Mouse (Mus musculus) brown adipose tissue, adult 24 weeks (tissue): Measurements from ENCODE around the gene Plgrkt. TPM values are rescaled to one million over a fixed set of nuclear protein-coding genes. Genes with fewer than 3 reads are reported as not detected.

Source experiments
- H3K27ac ChIP-seq: fragments of 200-500 bp; replicated peaks from 2 replicates; pipeline ENCODE4 v1.5.1; 2012; ENCODE audit warnings: low read depth, mild to moderate bottlenecking, low read length
- H3K4me1 ChIP-seq: fragments of 200-500 bp; 2 replicates; pipeline ENCODE4 v1.6.1; 2012; ENCODE audit warnings: low read length, mixed read lengths; ENCODE audit not compliant: control insufficient read depth, insufficient read depth, insufficient read length
- H3K4me3 ChIP-seq: fragments of 200-500 bp; 2 replicates; pipeline ENCODE4 v1.5.1; 2012; ENCODE audit warnings: low read depth, mild to moderate bottlenecking, low read length, moderate library complexity; ENCODE audit not compliant: insufficient read depth
- polyA plus RNA-seq: library from polyadenylated mRNA; stranded (reverse); fragments of >200 nt; gene quantifications from 2 replicates; pipeline ENCODE4 v1.2.4, GENCODE M21; 2012; ENCODE audit not compliant: missing spikeins, insufficient read depth, insufficient read length

Gene Plgrkt
- polyA plus RNA-seq, 1 experiment, result 119 TPM

DNA sequence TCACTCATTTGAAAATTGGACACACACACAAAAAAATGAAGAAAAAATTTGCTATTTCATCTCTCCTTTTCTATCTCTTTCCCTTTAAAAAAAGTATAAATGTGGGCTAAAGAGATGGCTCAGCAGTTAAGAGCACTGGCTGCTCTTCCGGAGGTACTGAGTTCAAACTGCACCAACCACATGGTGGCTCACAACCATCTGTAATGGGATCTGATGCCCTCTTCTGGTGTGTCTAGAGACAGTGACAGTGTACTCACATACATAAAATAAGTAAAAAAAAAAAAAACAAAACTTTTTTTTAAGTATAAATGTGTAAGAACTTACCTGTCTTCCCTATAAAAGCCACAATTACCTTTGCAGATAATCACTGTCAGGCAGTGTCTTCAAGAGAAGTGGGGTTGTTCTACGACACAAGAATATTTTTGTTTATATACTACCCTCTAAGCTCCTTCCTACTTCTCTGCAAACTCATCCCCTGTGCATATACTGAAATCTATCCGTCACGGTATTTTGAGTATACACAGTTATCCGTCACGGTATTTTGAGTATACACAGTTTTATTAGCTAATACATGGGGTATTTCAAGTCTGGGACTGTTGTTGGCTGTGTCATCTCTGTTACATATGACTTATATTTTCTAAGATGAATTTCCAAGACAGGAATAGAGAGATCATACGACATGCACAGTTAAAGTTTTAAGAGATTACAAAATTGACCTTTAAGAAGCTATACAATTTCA lies 3.5 kb upstream of the Plgrkt start:
- no peak overlapping the region for H3K4me3 ChIP-seq
- H3K4me1 ChIP-seq, result peaks cover 10% of the 10 kb centered on the region
- H3K27ac ChIP-seq, result no peak overlapping the region; the same call in 1 of the 2 replicates

- Histone ChIP-seq H3K4me3 (no peak overlapping the region), H3K4me1 (peaks cover 10% of the 10 kb centered on the region), H3K27ac (peak overlapping the region; percentile 81)
These were observed 2.9 kb upstream of the Plgrkt start for GRCm38 (mm10) chr19:29370112-29370511.

DNA sequence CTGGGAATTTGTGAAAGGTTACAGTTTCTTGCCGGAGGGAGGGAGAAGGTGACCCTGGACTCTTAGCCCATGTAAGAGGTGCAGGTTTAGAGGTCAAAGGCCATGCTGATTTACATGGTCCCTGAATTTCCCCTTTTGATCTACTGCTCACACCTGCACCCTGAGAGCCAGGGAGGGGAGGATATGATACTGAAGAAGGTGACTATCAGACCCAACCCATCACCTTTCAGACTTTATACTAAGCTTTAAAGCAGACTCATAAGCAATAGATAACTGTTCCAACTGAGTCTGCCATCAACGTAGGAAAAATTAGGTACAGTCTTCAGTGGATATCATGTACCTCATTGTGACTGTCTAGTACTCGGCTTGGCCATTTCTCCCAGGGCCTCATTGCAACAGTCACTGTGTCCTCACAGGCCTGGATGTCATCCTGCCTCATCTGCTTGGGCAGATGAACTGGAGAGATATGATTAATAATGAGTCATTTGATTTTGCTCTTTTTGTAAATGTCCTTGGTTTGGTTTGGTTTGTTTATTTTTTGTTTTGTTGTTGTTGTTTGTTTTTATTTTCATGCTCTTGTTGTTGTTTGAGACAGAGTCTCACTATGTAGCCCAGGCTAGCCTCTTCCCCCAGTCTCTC lies 1.6 kb upstream of the Plgrkt start:
- H3K4me3 ChIP-seq, result peak overlapping the region; percentile 51
- H3K4me1 ChIP-seq, result peaks cover 10% of the 10 kb centered on the region
- peak overlapping the region; percentile 55 for H3K27ac ChIP-seq

- Histone ChIP-seq H3K27ac (no peak overlapping the region), H3K4me1 (peaks cover 6% of the 10 kb centered on the region; the same call in 1 of the 2 replicates), H3K4me3 (peak overlapping the region; percentile 19; the same call in 1 of the 2 replicates)
These were observed 851 bp upstream of the Plgrkt start for GRCm38 (mm10) chr19:29368041-29368440.

- peak overlapping the region; percentile 86 for H3K4me3 ChIP-seq
These were observed 793 bp downstream of the Plgrkt start for GRCm38 (mm10) chr19:29366226-29366968.

DNA sequence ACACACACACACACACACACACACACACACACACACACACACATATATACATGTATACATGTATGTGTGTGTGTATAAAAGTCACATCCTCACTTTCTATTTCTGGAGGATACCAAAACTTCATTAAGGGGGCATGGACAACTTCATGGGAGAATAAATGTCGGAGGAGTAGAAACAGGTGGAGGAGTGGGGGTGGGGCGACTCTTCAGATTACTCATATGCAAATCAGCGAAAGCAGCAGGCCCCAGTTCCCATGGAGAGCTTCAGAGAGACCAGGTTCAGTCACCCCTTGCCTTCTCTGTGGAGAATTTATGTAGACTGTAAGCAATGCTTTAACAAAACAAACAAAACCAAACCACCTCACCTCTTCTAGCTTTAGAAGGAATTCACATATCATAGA lies 2.1 kb downstream of the Plgrkt start:
- no peak overlapping the region for H3K27ac ChIP-seq
- H3K4me3 ChIP-seq, result no peak overlapping the region
- H3K4me1 ChIP-seq, result peaks cover 2% of the 10 kb centered on the region; the same call in 1 of the 2 replicates

More at GRCm38 (mm10) chr19:29366226-29366968, 793 bp downstream of the Plgrkt start:
- Histone ChIP-seq H3K27ac (peak overlapping the region; percentile 90), H3K4me1 (peaks cover 5% of the 10 kb centered on the region; the same call in 1 of the 2 replicates)

DNA sequence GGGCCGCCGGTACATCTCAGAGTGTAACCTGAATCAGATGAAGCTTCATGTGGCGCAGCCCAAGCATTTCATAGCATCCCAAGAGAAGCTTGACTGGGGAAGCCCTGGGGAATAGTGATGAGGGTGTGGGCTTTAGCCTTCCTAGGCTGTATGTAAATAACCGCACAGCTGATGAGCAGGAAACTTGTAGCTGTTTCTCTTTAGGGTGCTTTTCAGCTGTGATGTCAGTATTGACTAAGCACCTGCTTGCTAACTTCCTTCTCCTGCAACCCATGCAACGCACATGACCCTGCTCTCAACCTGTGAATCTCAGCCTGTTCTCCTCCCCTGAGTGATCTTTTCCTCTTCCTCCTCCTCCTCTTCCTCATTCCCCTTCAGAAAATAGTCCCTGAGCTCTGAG lies 3.1 kb downstream of the Plgrkt start:
- Histone ChIP-seq H3K4me1 (peaks cover 2% of the 10 kb centered on the region; the same call in 1 of the 2 replicates), H3K4me3 (no peak overlapping the region), H3K27ac (no peak overlapping the region)

DNA sequence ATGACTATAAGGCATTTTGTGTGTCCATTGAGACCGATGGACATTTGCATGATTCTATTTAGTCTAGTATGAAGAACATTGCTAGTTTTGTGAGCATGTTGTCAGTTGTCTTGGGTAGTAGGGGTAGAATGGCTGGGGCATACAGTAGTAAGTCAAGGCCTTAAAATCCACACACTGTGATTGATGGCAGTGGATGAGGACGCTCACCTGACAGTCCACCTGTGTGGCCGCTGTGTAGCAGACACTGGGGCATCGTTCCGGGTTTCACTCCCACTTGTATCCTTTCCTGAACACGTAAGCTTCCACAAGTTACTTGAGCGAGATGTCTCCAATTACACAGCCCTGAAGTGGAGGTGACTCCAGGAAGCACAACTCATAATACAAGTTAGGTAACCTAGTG lies 3.6 kb downstream of the Plgrkt start:
- Histone ChIP-seq H3K4me1 (peaks cover 2% of the 10 kb centered on the region; the same call in 1 of the 2 replicates), H3K27ac (no peak overlapping the region), H3K4me3 (no peak overlapping the region)

DNA sequence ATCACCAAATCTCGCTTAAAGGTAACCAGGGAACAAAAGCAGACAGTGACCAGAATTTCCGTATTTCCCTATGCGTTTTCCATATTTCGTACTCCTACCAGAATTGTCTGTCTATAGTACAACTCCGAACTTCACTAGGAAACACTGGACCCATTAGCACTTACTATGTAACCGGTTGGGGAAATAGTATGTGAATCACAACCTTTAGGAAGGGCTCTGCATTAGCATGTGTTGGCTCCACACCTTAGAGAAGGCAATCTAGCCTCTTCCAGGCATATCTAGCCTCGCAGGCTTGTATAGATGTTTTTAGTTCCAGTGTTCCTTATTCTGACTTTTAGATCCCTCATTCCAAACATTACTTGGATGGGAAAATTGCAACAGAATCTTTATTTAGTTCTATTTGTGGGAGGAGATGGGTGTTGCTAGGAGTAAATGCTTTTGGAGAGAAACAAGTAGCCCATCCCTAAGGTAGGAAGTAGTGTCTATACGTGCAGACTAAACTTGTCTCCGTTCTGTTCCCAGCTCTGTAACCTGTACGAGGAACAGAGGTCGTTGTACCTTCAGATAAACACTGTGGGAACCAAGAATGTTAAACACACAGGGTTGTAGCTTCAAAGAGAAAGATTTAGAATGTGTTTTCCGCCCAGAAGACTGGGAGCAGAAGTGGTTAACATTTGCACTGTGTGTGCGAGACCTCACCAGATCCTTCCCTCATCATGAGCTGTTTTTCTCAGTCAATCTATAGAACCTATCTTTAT lies 4.8 kb downstream of the Plgrkt start:
- Histone ChIP-seq H3K4me3 (peak overlapping the region; percentile 74), H3K27ac (no peak overlapping the region), H3K4me1 (0 out of 2 replicates have a peak, but pooled peaks cover 2% of the 10 kb centered on the region)

DNA sequence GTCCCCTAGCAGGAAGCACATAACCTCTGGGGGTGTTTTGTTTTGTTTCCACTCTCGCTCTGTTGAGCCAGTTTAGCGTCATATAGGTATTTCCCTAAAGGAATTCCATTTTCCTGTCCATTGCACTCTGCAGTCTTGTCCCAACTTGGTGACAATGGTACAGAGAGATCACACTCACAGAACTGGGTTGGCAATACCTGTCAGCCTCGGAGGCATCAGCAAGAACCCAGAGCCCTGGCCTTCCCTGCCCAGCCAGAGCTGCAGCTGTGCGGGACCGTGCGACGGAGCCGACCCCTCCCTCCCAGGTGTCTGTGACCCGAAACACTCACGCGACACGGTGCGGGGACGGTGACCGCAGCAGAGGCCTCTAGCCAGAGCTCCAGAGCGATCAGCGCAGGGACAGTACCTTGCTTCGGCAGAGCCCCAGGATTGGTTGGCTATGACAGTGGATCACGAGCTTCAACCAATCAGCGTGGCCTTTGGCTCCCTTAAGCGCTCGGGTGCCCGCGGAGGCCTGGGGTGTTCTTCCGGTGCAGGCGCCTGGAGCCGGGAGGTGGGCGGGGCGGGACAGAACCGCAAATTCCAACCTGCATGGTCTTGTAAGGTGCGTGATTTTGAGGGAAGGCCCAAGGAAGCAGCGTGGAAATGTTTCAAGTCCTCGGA lies 5.6 kb downstream of the Plgrkt start:
- Histone ChIP-seq H3K4me1 (0 out of 2 replicates have a peak, but pooled peaks cover 2% of the 10 kb centered on the region), H3K27ac (peak overlapping the region; percentile 44), H3K4me3 (peak overlapping the region; percentile 74)

DNA sequence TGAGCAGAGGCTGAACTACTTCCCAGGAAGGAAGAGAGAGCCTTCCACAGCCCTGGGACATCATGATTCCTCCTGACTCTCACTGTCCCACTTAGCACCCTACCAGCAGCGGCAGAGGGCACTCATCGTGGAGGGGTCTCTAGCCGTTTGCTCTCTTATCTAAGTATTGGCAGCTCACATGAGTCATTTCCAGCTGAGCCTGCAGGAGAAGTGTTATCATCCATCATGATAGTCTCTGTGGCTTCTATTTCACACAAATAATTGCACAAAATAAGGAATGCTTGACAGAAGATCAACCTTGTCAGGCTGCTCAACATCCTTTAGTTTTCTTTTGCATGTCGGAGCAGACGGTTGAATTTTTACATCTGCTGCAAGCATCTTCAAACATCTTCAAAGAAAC lies 6.9 kb downstream of the Plgrkt start:
- H3K27ac ChIP-seq, result no peak overlapping the region
- H3K4me3 ChIP-seq, result no peak overlapping the region
- no peaks in the 10 kb centered on the region for H3K4me1 ChIP-seq

DNA sequence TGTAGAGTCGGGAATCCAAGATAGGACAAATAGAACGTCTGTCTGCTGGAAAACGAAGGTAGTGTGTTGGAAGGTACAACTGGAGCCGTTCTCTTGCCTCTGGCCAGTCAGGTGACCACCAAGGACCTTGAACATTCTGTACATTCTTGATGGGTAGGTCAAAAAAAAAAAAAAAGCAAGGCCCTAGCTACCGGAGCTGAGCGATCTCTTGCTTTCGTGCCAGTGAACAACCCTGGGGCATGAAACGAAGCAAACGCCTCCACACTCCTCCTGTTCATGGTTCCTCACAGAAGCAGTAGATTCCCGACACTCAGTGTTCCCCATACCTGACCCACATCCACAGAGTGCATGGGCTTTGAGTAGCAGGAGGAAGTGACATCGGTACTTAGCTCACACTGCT lies 10.9 kb downstream of the Plgrkt start:
- H3K27ac ChIP-seq, result no peak overlapping the region
- no peaks in the 10 kb centered on the region for H3K4me1 ChIP-seq
- no peak overlapping the region for H3K4me3 ChIP-seq

DNA sequence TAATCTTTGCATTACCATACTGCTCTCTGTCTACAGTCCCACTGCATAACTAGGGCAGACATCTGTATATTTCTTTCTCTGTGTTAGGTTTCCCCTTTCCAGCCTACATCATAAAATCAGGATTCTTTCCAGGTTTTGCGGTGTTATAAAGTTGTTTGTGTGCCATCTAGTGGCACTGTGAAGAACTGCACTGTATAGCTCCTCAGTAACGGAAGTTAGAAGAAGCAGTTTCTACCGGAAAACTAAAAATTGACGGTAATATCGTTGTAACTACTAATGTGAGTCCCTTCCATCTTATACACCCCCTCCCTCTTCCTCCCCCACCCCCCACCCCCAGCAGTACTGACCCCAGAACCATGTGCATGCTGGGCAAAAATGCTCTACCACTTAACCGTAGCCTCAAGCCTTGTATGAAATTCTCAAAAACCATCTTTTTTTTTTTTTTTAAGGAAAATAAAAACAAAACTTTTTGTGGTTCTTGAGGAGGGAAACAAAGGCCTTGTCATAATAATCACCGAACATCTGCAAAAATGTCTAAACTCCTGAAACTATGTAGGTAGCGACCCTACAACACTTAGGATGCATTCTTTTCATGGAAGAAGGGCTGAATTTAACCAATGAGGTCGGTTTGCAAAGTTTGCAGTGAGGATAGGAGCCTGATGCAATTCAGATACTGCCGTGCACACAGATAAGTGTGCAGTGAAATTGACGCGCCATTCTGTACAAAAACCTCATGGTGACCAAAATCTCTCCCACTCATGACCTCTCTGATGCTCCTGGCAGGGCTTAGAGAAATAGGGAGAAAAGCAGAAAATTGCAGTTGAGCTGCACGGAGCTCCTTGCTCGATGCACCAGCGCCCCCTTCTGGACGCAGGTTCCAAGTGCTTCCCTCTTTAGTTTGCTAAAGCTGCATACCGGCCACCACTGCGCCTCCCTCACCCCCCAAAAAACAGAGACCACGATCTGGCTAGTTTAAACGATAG lies 12.0 kb downstream of the Plgrkt start:
- H3K27ac ChIP-seq, result no peak overlapping the region
- no peaks in the 10 kb centered on the region for H3K4me1 ChIP-seq
- H3K4me3 ChIP-seq, result peak overlapping the region; percentile 43
